Comparison of ENCODE assay signal across 8 mouse cellular contexts in genomic region chr5:88675443-88676387, GRCm38 (mm10). TPM values are rescaled to one million over a fixed set of nuclear protein-coding genes. Genes with fewer than 3 reads are reported as not detected.
DNase-seq lines count a peak whose midpoint lies in the region; ATAC-seq and TF ChIP-seq lines count a peak whose summit lies in the region.

Grsf1 (minus strand) TSS chr5:88676171.

- H3K27me3 ChIP-seq in embryonic facial prominence, embryonic 15.5 days, result no peaks in the 10 kb centered on the region
- no peaks in the 10 kb centered on the region for H3K27me3 ChIP-seq in kidney, embryonic 15.5 days

- no peaks in the 10 kb centered on the region for H3K4me1 ChIP-seq in bone marrow, adult 2 months (ENCODE audit: control insufficient read depth, insufficient read depth, low read length)
- peaks cover 14% of the 10 kb centered on the region; the same call in 1 of the 2 replicates for H3K4me1 ChIP-seq in embryonic facial prominence, embryonic 15.5 days
- peaks cover 18% of the 10 kb centered on the region for H3K4me1 ChIP-seq in kidney, embryonic 15.5 days

- TF ChIP-seq CTCF in bone marrow, adult 2 months (IDR thresholded peaks at IDR 0.05; ENCODE audit: control insufficient read depth, insufficient read depth, low read length), result no peak

- DNase-seq in 416B (ENCODE audit: low read depth), result peak; percentile 83
- peak; percentile 88 to 89 for DNase-seq in heart, adult 9 months (ENCODE audit: low spot score in 2 of 2)
- DNase-seq in liver, result peak; percentile 94
- DNase-seq in spleen, postnatal 4 days (ENCODE audit: low spot score in 2 of 2), result peak; percentile 90 to 93

- ATAC-seq in embryonic facial prominence, embryonic 15.5 days (ENCODE audit: insufficient number of reproducible peaks, low FRiP score, low TSS enrichment, low read depth), result peak; percentile 94
- ATAC-seq in kidney, embryonic 15.5 days (replicated peaks; ENCODE audit: low FRiP score), result peak; percentile 96
- ATAC-seq in monocyte, adult 5-6 weeks (replicated peaks; ENCODE audit: insufficient number of reproducible peaks, low FRiP score, low TSS enrichment, poor library complexity, severe bottlenecking), result peak; percentile 71

- under 1% methylated on average over 118 of the region's 127 CpGs for WGBS in bone marrow, adult 2 months
- WGBS in embryonic facial prominence, embryonic 15.5 days, result 0% methylated on average over 123 of the region's 127 CpGs
- under 1% methylated on average over 123 of the region's 127 CpGs for WGBS in kidney, embryonic 15.5 days

- peak; percentile 58; the same call in 1 of the 2 replicates for TF ChIP-seq POLR2A in bone marrow, adult 2 months (IDR thresholded peaks at IDR 0.05; ENCODE audit: borderline replicate concordance, control insufficient read depth, low read depth, low read length)

- H3K9ac ChIP-seq in embryonic facial prominence, embryonic 15.5 days, result peak within 1 kb of the TSS; percentile 98
- H3K9ac ChIP-seq in kidney, embryonic 15.5 days, result peak within 1 kb of the TSS; percentile 99

- peaks cover 11% of the 10 kb centered on the region; the same call in 1 of the 2 replicates for H3K36me3 ChIP-seq in embryonic facial prominence, embryonic 15.5 days
- H3K36me3 ChIP-seq in kidney, embryonic 15.5 days, result peaks cover 24% of the 10 kb centered on the region

- peak within 1 kb of the TSS; percentile 80 for H3K4me3 ChIP-seq in bone marrow, adult 2 months (replicated peaks; ENCODE audit: control insufficient read depth, low read depth, low read length)
- H3K4me3 ChIP-seq in embryonic facial prominence, embryonic 15.5 days (replicated peaks), result peak within 1 kb of the TSS; percentile 85
- peak within 1 kb of the TSS; percentile 97 for H3K4me3 ChIP-seq in kidney, embryonic 15.5 days (replicated peaks)

- H3K27ac ChIP-seq in bone marrow, adult 2 months (ENCODE audit: control insufficient read depth, insufficient read depth, low read depth, low read length, poor library complexity), result peak within 1 kb of the TSS; percentile 93
- H3K27ac ChIP-seq in embryonic facial prominence, embryonic 15.5 days (replicated peaks), result peak within 1 kb of the TSS; percentile 94
- H3K27ac ChIP-seq in kidney, embryonic 15.5 days, result peak within 1 kb of the TSS; percentile 96

- no peaks in the 10 kb centered on the region for H3K9me3 ChIP-seq in embryonic facial prominence, embryonic 15.5 days (replicated peaks)
- no peaks in the 10 kb centered on the region for H3K9me3 ChIP-seq in kidney, embryonic 15.5 days (replicated peaks)

- peak within 1 kb of the TSS; percentile 77 for H3K4me2 ChIP-seq in embryonic facial prominence, embryonic 15.5 days (replicated peaks)
- H3K4me2 ChIP-seq in kidney, embryonic 15.5 days, result peak within 1 kb of the TSS; percentile 77

RNA-seq across cellular contexts. Expression of gene Grsf1, which starts in this region (rescaled TPM):
- polyA plus RNA-seq in bone marrow, adult 2 months (2011; ENCODE audit: insufficient read depth, insufficient read length, low replicate concordance, missing spikeins), result 13.1 and 22.7 TPM in 2 replicates
- 57.5 and 59.3 TPM in 2 replicates for polyA plus RNA-seq in embryonic facial prominence, embryonic 15.5 days (2015; fragmentation: Nextera tagmentation; extraction: Ambion mirVana)
- 57.8 and 61.0 TPM in 2 replicates for polyA plus RNA-seq in kidney, embryonic 15.5 days (2015; fragmentation: Nextera tagmentation; extraction: Ambion mirVana)
- total RNA-seq in monocyte, adult 5-6 weeks (2017), result 64.2 to 83.6 TPM (median 72.0 TPM) in 3 replicates

Comparison
In these comparisons a context has a peak if more than half of its experiments do, and no peak if none do; other contexts are left out.
1. Peak in every context shown above with its lines: DNase-seq, ATAC-seq, H3K4me3 ChIP-seq and H3K27ac ChIP-seq.